Mouse (Mus musculus) CH12.LX (cell line): ENCODE measurements at regions not wholly inside any gene's neighbourhood (a gene's known extent, or its start where the extent isn't known, plus 50 kb on each side); places are given as distances from the start of the nearest gene placed in this dataset.

Experiments used
- DNase-seq: peaks from one replicate; pipeline ENCODE4 v3.0.0-alpha.2; 2013; ENCODE audit errors: extremely low read depth
- H3K27ac ChIP-seq: 2 replicates; pipeline ENCODE4 v1.5.1; 2012; ENCODE audit warnings: low read depth, mild to moderate bottlenecking, control low read depth, moderate library complexity; ENCODE audit not compliant: insufficient read depth
- H3K27me3 ChIP-seq: replicated peaks from 2 replicates; pipeline ENCODE3; 2012; ENCODE audit warnings: inconsistent platforms
- H3K36me3 ChIP-seq, 2 experiments: replicated peaks in 1 of 2; 2 replicates each; pipeline versions ENCODE3 to v1.6.1; 2012; ENCODE audit warnings: inconsistent platforms in 1 of 2, low read length in 1 of 2, mild to moderate bottlenecking in 1 of 2, mixed read lengths in 1 of 2, moderate library complexity in 1 of 2; ENCODE audit not compliant: control insufficient read depth in 1 of 2, insufficient read depth in 1 of 2
- H3K4me1 ChIP-seq, 2 experiments: 2 replicates each; pipeline ENCODE4 v1.6.1; 2012; ENCODE audit warnings: inconsistent platforms in 1 of 2, moderate library complexity in 1 of 2; ENCODE audit not compliant: insufficient read depth in 2 of 2, control insufficient read depth in 1 of 2
- H3K4me2 ChIP-seq: 2 replicates; pipeline ENCODE4 v1.6.1; 2012; ENCODE audit warnings: low read depth, mild to moderate bottlenecking, control low read depth; ENCODE audit not compliant: poor library complexity, insufficient read depth, severe bottlenecking
- H3K4me3 ChIP-seq, 3 experiments: fragments of 150-350 bp in 1 of 3; sonication (generic) in 1 of 3; replicated peaks in 1 of 3; 2 replicates each; pipeline versions ENCODE3 to v1.5.1; 2011 to 2012; ENCODE audit warnings: low read depth in 2 of 3, low read length in 2 of 3, mild to moderate bottlenecking in 2 of 3, moderate library complexity in 2 of 3, control low read depth in 1 of 3, improper control_type of control experiment in 1 of 3, inconsistent platforms in 1 of 3, mixed read lengths in 1 of 3; ENCODE audit not compliant: poor library complexity in 1 of 3
- H3K79me2 ChIP-seq: replicated peaks from 2 replicates; pipeline ENCODE4 v1.6.1; 2012; ENCODE audit warnings: mild to moderate bottlenecking, moderate library complexity; ENCODE audit not compliant: control insufficient read depth, poor library complexity, insufficient read depth, severe bottlenecking; ENCODE audit errors: extremely low read depth
- H3K9ac ChIP-seq: 2 replicates; pipeline ENCODE4 v1.6.1; 2012; ENCODE audit warnings: low read depth, mild to moderate bottlenecking, control low read depth, moderate library complexity; ENCODE audit not compliant: insufficient read depth
- H3K9me3 ChIP-seq: replicated peaks from 2 replicates; pipeline ENCODE3; 2012; ENCODE audit warnings: low read length, inconsistent platforms, mixed read lengths
- CHD2 ChIP-seq: IDR thresholded peaks from 2 replicates; pipeline ENCODE4 v1.6.1; 2011; ENCODE audit warnings: low read length, improper control_type of control experiment
- CTCF ChIP-seq, 2 experiments: IDR thresholded peaks in 1 of 2; conservative IDR thresholded peaks in 1 of 2; 2 replicates each; pipeline ENCODE4 v1.5.1; 2011 to 2012; ENCODE audit warnings: low read depth in 2 of 2, low read length in 2 of 2, improper control_type of control experiment in 1 of 2, inconsistent platforms in 1 of 2, mild to moderate bottlenecking in 1 of 2, moderate library complexity in 1 of 2
- E2F4 ChIP-seq: IDR thresholded peaks from 2 replicates; pipeline ENCODE4 v1.6.1; 2011; ENCODE audit warnings: low read depth, low read length, improper control_type of control experiment; ENCODE audit not compliant: insufficient replicate concordance
- ELF1 ChIP-seq: IDR thresholded peaks from 2 replicates; pipeline ENCODE4 v1.6.1; 2014; ENCODE audit warnings: low read depth, mild to moderate bottlenecking, inconsistent platforms, low read length, improper control_type of control experiment
- EP300 ChIP-seq: IDR thresholded peaks from 2 replicates; pipeline ENCODE4 v1.6.1; 2011; ENCODE audit warnings: low read length, improper control_type of control experiment
- ETS1 ChIP-seq: conservative IDR thresholded peaks from 2 replicates; pipeline ENCODE4 v1.6.1; 2012; ENCODE audit warnings: low read depth, mild to moderate bottlenecking, inconsistent platforms, low read length, improper control_type of control experiment, moderate library complexity
- JUN ChIP-seq: IDR thresholded peaks from 2 replicates; pipeline ENCODE4 v1.6.1; 2011; ENCODE audit warnings: low read depth, mild to moderate bottlenecking, low read length, improper control_type of control experiment, moderate library complexity; ENCODE audit not compliant: insufficient read depth
- JUND ChIP-seq: conservative IDR thresholded peaks from 2 replicates; pipeline ENCODE4 v1.6.1; 2011; ENCODE audit warnings: low read depth, low read length, improper control_type of control experiment
- KAT2A ChIP-seq: IDR thresholded peaks from 2 replicates; pipeline ENCODE4 v1.6.1; 2012; ENCODE audit warnings: low read length, improper control_type of control experiment, inconsistent platforms; ENCODE audit not compliant: insufficient replicate concordance
- MAZ ChIP-seq: IDR thresholded peaks from 2 replicates; pipeline ENCODE4 v1.6.1; 2012; ENCODE audit warnings: low read depth, mild to moderate bottlenecking, inconsistent platforms, low read length, improper control_type of control experiment, moderate library complexity
- MXI1 ChIP-seq: IDR thresholded peaks from 2 replicates; pipeline ENCODE4 v1.6.1; 2011; ENCODE audit warnings: mild to moderate bottlenecking, low read depth, low read length, improper control_type of control experiment
- MYC ChIP-seq: IDR thresholded peaks from 2 replicates; pipeline ENCODE4 v1.6.1; 2011; ENCODE audit warnings: low read depth, mild to moderate bottlenecking, improper control_type of control experiment, low read length
- NRF1 ChIP-seq: IDR thresholded peaks from 2 replicates; pipeline ENCODE4 v1.6.1; 2014; ENCODE audit warnings: low read depth, mild to moderate bottlenecking, inconsistent platforms, low read length, improper control_type of control experiment, moderate library complexity
- PAX5 ChIP-seq: IDR thresholded peaks from 2 replicates; pipeline ENCODE4 v1.6.1; 2012; ENCODE audit warnings: low read length, inconsistent platforms, mixed read lengths
- POLR2A ChIP-seq: IDR thresholded peaks from 2 replicates; pipeline ENCODE4 v1.6.1; 2011; ENCODE audit warnings: low read depth, mild to moderate bottlenecking, improper control_type of control experiment, low read length
- SIN3A ChIP-seq: IDR thresholded peaks from 2 replicates; pipeline ENCODE4 v1.6.1; 2012; ENCODE audit warnings: low read length, improper control_type of control experiment, inconsistent platforms
- SMC3 ChIP-seq: IDR thresholded peaks from 2 replicates; pipeline ENCODE4 v1.6.1; 2011; ENCODE audit warnings: low read depth, low read length, improper control_type of control experiment
- TCF12 ChIP-seq: IDR thresholded peaks from 2 replicates; pipeline ENCODE4 v1.6.1; 2014; ENCODE audit warnings: low read depth, mild to moderate bottlenecking, inconsistent platforms, low read length, improper control_type of control experiment
- USF1 ChIP-seq: IDR thresholded peaks from 2 replicates; pipeline ENCODE4 v1.6.1; 2014; ENCODE audit warnings: low read depth, mild to moderate bottlenecking, inconsistent platforms, low read length, improper control_type of control experiment
- ZC3H11A ChIP-seq: IDR thresholded peaks from 2 replicates; pipeline ENCODE4 v1.6.1; 2012; ENCODE audit warnings: low read depth, mild to moderate bottlenecking, inconsistent platforms, low read length, improper control_type of control experiment
- ZKSCAN1 ChIP-seq: IDR thresholded peaks from 2 replicates; pipeline ENCODE4 v1.6.1; 2012; ENCODE audit warnings: low read depth, inconsistent platforms, low read length, improper control_type of control experiment, borderline replicate concordance
- ZMIZ1 ChIP-seq: IDR thresholded peaks from 2 replicates; pipeline ENCODE4 v1.6.1; 2012; ENCODE audit warnings: low read depth, mild to moderate bottlenecking, inconsistent platforms, low read length, improper control_type of control experiment
- ZNF384 ChIP-seq: IDR thresholded peaks from 2 replicates; pipeline ENCODE4 v1.6.1; 2012; ENCODE audit warnings: low read depth, low read length, improper control_type of control experiment, inconsistent platforms
- dilution Hi-C: fragments of 300-500 bp; cut with MboI; formaldehyde crosslinking; loops from 2 replicates; pipeline ENCODE4 v1.14.3; 2020; ENCODE audit warnings: low sequenced_read_pairs; ENCODE audit not compliant: extremely low pct_unique_long_range_greater_than_20kb, extremely low pct_ligation_motif_present
- in situ Hi-C: fragments of 300-500 bp; cut with MboI; formaldehyde crosslinking; loops from 3 replicates; pipeline ENCODE4 v1.14.3; 2019; ENCODE audit warnings: low sequenced_read_pairs, low pct_ligation_motif_present, low pct_unique_long_range_greater_than_20kb, mixed read lengths

GRCm38 (mm10) chr9:120658576-120658975, 87.3 kb downstream of the Rpl14 start:
- TF ChIP-seq POLR2A = no peak
- TF ChIP-seq ZNF384 = no peak
- no peak for TF ChIP-seq PAX5
- no peak for TF ChIP-seq NRF1
- no peak for TF ChIP-seq E2F4
- TF ChIP-seq SIN3A = no peak
- TF ChIP-seq SMC3 = no peak
- TF ChIP-seq MXI1 = no peak
- no peak for TF ChIP-seq ELF1
- TF ChIP-seq JUND = no peak
- TF ChIP-seq JUN = no peak
- TF ChIP-seq ZMIZ1 = no peak
- TF ChIP-seq MYC = no peak
- TF ChIP-seq ZC3H11A = no peak
- no peak for TF ChIP-seq USF1
- no peak for TF ChIP-seq TCF12
- TF ChIP-seq ZKSCAN1 = no peak
- no peak for TF ChIP-seq EP300
- TF ChIP-seq MAZ = no peak
- TF ChIP-seq CTCF (conservative IDR thresholded peaks at IDR 0.05 in 1 of 2, IDR thresholded peaks at IDR 0.05 in 1 of 2; ENCODE audit: low read depth in 2 of 2, low read length in 2 of 2) = no peak
- Histone ChIP-seq H3K36me3 (no peaks in the 10 kb centered on the region), H3K27me3 (peaks cover 17% of the 10 kb centered on the region), H3K9ac (no peak overlapping the region), H3K4me1 (no peaks in the 10 kb centered on the region), H3K4me2 (no peak overlapping the region), H3K4me3 (no peak overlapping the region), H3K27ac (no peak overlapping the region), H3K9me3 (no peaks in the 10 kb centered on the region), H3K79me2 (no peaks in the 10 kb centered on the region)
- dilution Hi-C loops = no loop called here
- no peak for DNase-seq
- in situ Hi-C loops = no loop called here

- no peak for TF ChIP-seq ZKSCAN1
- TF ChIP-seq CHD2 = no peak
- TF ChIP-seq ETS1 = no peak
- TF ChIP-seq KAT2A = no peak
- TF ChIP-seq, all 38 proteins: peak for 0
- Histone ChIP-seq H3K36me3 (no peaks in the 10 kb centered on the region), H3K4me2 (no peak overlapping the region), H3K79me2 (no peaks in the 10 kb centered on the region), H3K9ac (no peak overlapping the region), H3K27me3 (peaks cover 13% of the 10 kb centered on the region), H3K9me3 (no peaks in the 10 kb centered on the region), H3K27ac (no peak overlapping the region), H3K4me1 (no peaks in the 10 kb centered on the region), H3K4me3 (no peak overlapping the region)
- in situ Hi-C loops = no loop called here
- dilution Hi-C loops = no loop called here
- no peak for DNase-seq
Measured at GRCm38 (mm10) chr9:120661226-120661625, 90.0 kb downstream of the Rpl14 start.
